Mouse (Mus musculus) inflammation-experienced regulatory T-cells (primary cell): ENCODE results near the gene Arl9. TPM values are rescaled to one million over a fixed set of nuclear protein-coding genes. Genes with fewer than 3 reads are reported as not detected.

ENCODE experiments used
- polyA plus RNA-seq, 2 experiments: library from polyadenylated mRNA; unstranded; fragments of 100-300 nt; shearing (Covaris generic); gene quantifications; one replicate each; pipeline ENCODE4 v1.2.1; 2017

Arl9 gene
- polyA plus RNA-seq: under 1 TPM in 1 of 2 experiments, not detected in 1; 0.41 TPM

GRCm38 (mm10) chr5:77004051-77004821 lies at the start of gene Arl9:
Gene Arl9 (plus strand): TSS chr5:77004055.

DNA sequence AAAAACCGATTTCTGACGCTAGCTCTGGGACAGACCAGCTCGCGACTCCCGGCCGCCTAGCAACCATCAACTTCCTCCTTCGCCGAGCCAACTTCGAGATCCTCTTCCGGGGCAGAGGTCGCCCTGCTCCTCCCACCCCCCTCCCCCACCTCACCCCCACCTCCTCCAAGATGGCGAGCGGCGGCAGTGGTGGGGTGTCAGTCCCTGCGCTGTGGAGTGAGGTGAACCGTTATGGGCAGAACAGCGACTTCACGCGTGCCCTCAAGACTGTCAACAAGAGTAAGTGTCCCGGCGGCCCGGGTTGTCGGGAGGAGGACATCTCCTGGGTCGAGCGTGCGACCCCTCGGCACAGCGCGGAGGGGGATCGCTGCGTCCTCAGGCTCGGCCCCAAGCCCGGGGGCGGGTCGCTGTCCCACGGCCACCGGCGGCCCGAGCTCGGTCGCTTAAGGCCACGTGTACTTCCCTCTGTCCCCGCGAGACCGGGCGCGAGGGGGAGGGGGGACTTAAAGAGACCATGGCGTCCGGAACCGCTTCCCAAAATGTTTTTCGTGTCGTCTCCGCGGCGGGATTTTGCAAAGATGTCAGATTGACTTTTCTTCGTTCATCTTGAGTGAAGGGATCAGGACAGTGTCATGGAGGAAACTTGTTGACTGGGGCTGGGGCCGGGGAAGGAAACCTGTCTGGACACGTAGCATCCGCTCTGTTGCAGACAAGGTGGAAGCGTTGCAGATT lies 29.1 kb upstream of the Arl9 start, which contains the start of gene Srp72:
TSS of gene Srp72 (plus strand) at position 130 of the 732 bp plus-strand sequence.

GRCm38 (mm10) chr5:77015544-77016482 lies 12.0 kb downstream of the Arl9 start, which contains the start of gene Thegl:
Gene Thegl (plus strand): TSS chr5:77016023.

Other genes with a start within 250 kb of the Arl9 start
- gene Aasdh, start 98.5 kb upstream of the Arl9 start, polyA plus RNA-seq: 10 to 100 TPM; 20.6 to 20.9 TPM
- gene Paics, start 52.7 kb upstream of the Arl9 start, polyA plus RNA-seq: 100 to 1,000 TPM; 113 to 117 TPM
- 10 to 100 TPM; 25.5 to 39.2 TPM for gene Ppat, start 52.5 kb upstream of the Arl9 start, polyA plus RNA-seq
- 10 to 100 TPM; 81.9 to 97.6 TPM for gene Srp72, start 29.4 kb upstream of the Arl9 start, polyA plus RNA-seq
- gene Thegl, start 12.0 kb downstream of the Arl9 start, polyA plus RNA-seq: 1 to 10 TPM in 1 of 2 experiments, under 1 TPM in 1; 0.12 to 1.0 TPM
- 100 to 1,000 TPM; 182 to 272 TPM for gene Hopx, start 111.1 kb downstream of the Arl9 start, polyA plus RNA-seq
- under 1 TPM; 0.28 to 0.83 TPM for gene Spink2, start 207.4 kb downstream of the Arl9 start, polyA plus RNA-seq